Mouse (Mus musculus): Measurements from ENCODE around the gene Glb1l. TPM values are rescaled to one million over a fixed set of nuclear protein-coding genes. Genes with fewer than 3 reads are reported as not detected.

Gene Glb1l
- total and polyA plus RNA-seq, 3 experiments, result 7.6 to 13.0 TPM; not detected in 1

GRCm38 (mm10) chr1:75213096-75213495 lies 2.5 kb upstream of the Glb1l start:
- Histone ChIP-seq H3K4me3 (ENCODE audit: control insufficient read depth in 1 of 2, insufficient read depth in 1 of 2, low read depth in 2 of 2, low read length in 2 of 2) (peak overlapping the region in 1 of 2 experiments; percentile 5; a peak in 1 of 4 replicates), H3K4me1 (ENCODE audit: control insufficient read depth in 1 of 2, insufficient read depth in 2 of 2, low read length in 2 of 2) (peaks cover 6 to 54% of the 10 kb centered on the region in 2 experiments; a peak in 3 of 4 replicates), H3K27me3 (ENCODE audit: control insufficient read depth in 1 of 2, insufficient read depth in 2 of 2, low read length in 2 of 2) (no peaks in the 10 kb centered on the region), H3K36me3 (ENCODE audit: control insufficient read depth in 1 of 2, insufficient read depth in 2 of 2, low read length in 2 of 2) (peaks cover 15 to 59% of the 10 kb centered on the region in 2 experiments), H3K79me2 (ENCODE audit: control insufficient read depth, insufficient read depth, low read length, poor library complexity) (peaks cover 76% of the 10 kb centered on the region), H3K9ac (ENCODE audit: control insufficient read depth, low read depth, low read length, poor library complexity, severe bottlenecking) (peak overlapping the region; percentile 22), H3K9me3 (replicated peaks; ENCODE audit: insufficient read depth, low read length) (no peaks in the 10 kb centered on the region), H3K27ac (ENCODE audit: control insufficient read depth, low read depth, low read length) (peak overlapping the region; percentile 73)
- no peak for TF ChIP-seq CHD1 (IDR thresholded peaks at IDR 0.05; ENCODE audit: low read depth, low read length)
- TF ChIP-seq ZMIZ1 (IDR thresholded peaks at IDR 0.05; ENCODE audit: low read depth, low read length), result peak; percentile 35; the same call in 1 of the 2 replicates
- TF ChIP-seq POLR2AphosphoS2 (IDR thresholded peaks at IDR 0.05; ENCODE audit: low read length), result no peak
- no peak for TF ChIP-seq ETS1 (IDR thresholded peaks at IDR 0.05; ENCODE audit: low read depth, low read length)
- peak; percentile 61 for TF ChIP-seq RCOR1 (IDR thresholded peaks at IDR 0.05; ENCODE audit: low read depth, low read length)
- no peak for TF ChIP-seq MYC (IDR thresholded peaks at IDR 0.05; ENCODE audit: low read depth, low read length)
- no peak for TF ChIP-seq ZC3H11A (IDR thresholded peaks at IDR 0.05; ENCODE audit: low read depth, low read length)
- no peak for TF ChIP-seq POLR2AphosphoS5 (IDR thresholded peaks at IDR 0.05; ENCODE audit: borderline replicate concordance, low read depth, low read length)
- TF ChIP-seq NELFE (IDR thresholded peaks at IDR 0.05; ENCODE audit: low read depth, low read length), result 0 out of 2 replicates have a peak, but pooled peaks have one; percentile 8
- TF ChIP-seq RAD21 (IDR thresholded peaks at IDR 0.05; ENCODE audit: low read depth, low read length), result no peak
- no peak for TF ChIP-seq TBP (IDR thresholded peaks at IDR 0.05; ENCODE audit: low read depth, low read length)
- no peak for TF ChIP-seq KAT2A (conservative IDR thresholded peaks at IDR 0.05; ENCODE audit: low read depth, low read length)
- TF ChIP-seq MXI1 (IDR thresholded peaks at IDR 0.05; ENCODE audit: low read depth, low read length), result no peak; the same call in 1 of the 2 replicates
- TF ChIP-seq ZKSCAN1 (IDR thresholded peaks at IDR 0.05; ENCODE audit: low read depth, low read length), result no peak
- no peak for TF ChIP-seq TAL1 (IDR thresholded peaks at IDR 0.05; ENCODE audit: low read length)
- TF ChIP-seq HCFC1 (IDR thresholded peaks at IDR 0.05; ENCODE audit: low read depth, low read length), result no peak
- TF ChIP-seq NRF1 (IDR thresholded peaks at IDR 0.05; ENCODE audit: insufficient read depth, low read depth, low read length, poor library complexity, severe bottlenecking), result no peak
- TF ChIP-seq MYB (IDR thresholded peaks at IDR 0.05; ENCODE audit: low read depth, low read length), result peak; percentile 57
- TF ChIP-seq USF2 (IDR thresholded peaks at IDR 0.05; ENCODE audit: borderline replicate concordance in 1 of 2, insufficient read depth in 1 of 2, low read depth in 1 of 2, low read length in 2 of 2), result no peak
- no peak for TF ChIP-seq GATA1 (IDR thresholded peaks at IDR 0.05; ENCODE audit: low read depth, low read length)
- peak; percentile 43; the same call in 1 of the 2 replicates for TF ChIP-seq SIN3A (IDR thresholded peaks at IDR 0.05; ENCODE audit: low read length)
- TF ChIP-seq USF1 (IDR thresholded peaks at IDR 0.05; ENCODE audit: low read depth, low read length), result no peak
- TF ChIP-seq MAX (IDR thresholded peaks at IDR 0.05; ENCODE audit: low read length), result no peak
- TF ChIP-seq CHD2 (IDR thresholded peaks at IDR 0.05; ENCODE audit: low read length), result no peak
- TF ChIP-seq MAZ (IDR thresholded peaks at IDR 0.05; ENCODE audit: low read depth, low read length), result no peak
- no peak for TF ChIP-seq CTCF (IDR thresholded peaks at IDR 0.05 in 2 of 3, conservative IDR thresholded peaks at IDR 0.05 in 1 of 3; ENCODE audit: control insufficient read depth in 1 of 3, insufficient read depth in 1 of 3, low read depth in 2 of 3, low read length in 3 of 3, poor library complexity in 1 of 3, severe bottlenecking in 1 of 3)
- TF ChIP-seq POLR2A (IDR thresholded peaks at IDR 0.05; ENCODE audit: control insufficient read depth in 1 of 2, insufficient read depth in 1 of 2, low read depth in 1 of 2, low read length in 2 of 2, poor library complexity in 1 of 2), result no peak
- no peak for TF ChIP-seq GABPA (IDR thresholded peaks at IDR 0.05; ENCODE audit: low read depth, low read length)
- peak in 1 of 2 experiments; percentile 78; a peak in 3 of 4 replicates for TF ChIP-seq EP300 (IDR thresholded peaks at IDR 0.05; ENCODE audit: low read depth in 1 of 2, low read length in 2 of 2)
- no peak for TF ChIP-seq BHLHE40 (IDR thresholded peaks at IDR 0.05; ENCODE audit: borderline replicate concordance, low read depth, low read length)
- TF ChIP-seq TCF12 (IDR thresholded peaks at IDR 0.05; ENCODE audit: low read depth, low read length), result no peak
- DNase-seq (ENCODE audit: low read depth, low spot score), result peak; percentile 80
